Mouse (Mus musculus) heart, postnatal 0 days (tissue): ENCODE measurements at regions not wholly inside any gene's neighbourhood (a gene's known extent, or its start where the extent isn't known, plus 50 kb on each side); places are given as distances from the start of the nearest gene placed in this dataset.

Source experiments
- ATAC-seq: fragments of 200-750 bp; cut with Nextera tagmentation; 2 replicates; pipeline ENCODE4 v1.8.0; 2017; ENCODE audit warnings: low read depth, moderate number of reproducible peaks, moderate library complexity; ENCODE audit not compliant: insufficient read depth
- DNase-seq: peaks from one replicate; pipeline ENCODE4 v3.0.0-alpha.2; 2016; ENCODE audit warnings: low spot score
- H3K27ac ChIP-seq: fragments of 300-500 bp; sonication (generic); 2 replicates; pipeline ENCODE4 v1.5.1; 2014; ENCODE audit warnings: low read depth, mild to moderate bottlenecking
- H3K27me3 ChIP-seq: fragments of 300-500 bp; sonication (generic); 2 replicates; pipeline ENCODE4 v1.6.1; 2014; ENCODE audit warnings: low read length, mixed read lengths; ENCODE audit not compliant: control insufficient read depth, insufficient read depth
- H3K36me3 ChIP-seq: fragments of 300-500 bp; sonication (generic); replicated peaks from 2 replicates; pipeline ENCODE4 v1.6.1; 2014; ENCODE audit warnings: low read length, mixed read lengths; ENCODE audit not compliant: control insufficient read depth, insufficient read depth
- H3K4me1 ChIP-seq: fragments of 300-500 bp; sonication (generic); 2 replicates; pipeline ENCODE4 v1.6.1; 2014; ENCODE audit warnings: antibody characterized with exemption; ENCODE audit not compliant: control insufficient read depth, insufficient read depth
- H3K4me2 ChIP-seq: fragments of 300-500 bp; sonication (generic); 2 replicates; pipeline ENCODE4 v1.6.1; 2014; ENCODE audit warnings: low read depth, mild to moderate bottlenecking, low read length, moderate library complexity
- H3K4me3 ChIP-seq: fragments of 300-500 bp; sonication (generic); 2 replicates; pipeline ENCODE4 v1.5.1; 2014; ENCODE audit warnings: low read depth, low read length
- H3K9ac ChIP-seq: fragments of 300-500 bp; sonication (generic); replicated peaks from 2 replicates; pipeline ENCODE4 v1.6.1; 2014; ENCODE audit warnings: low read depth, low read length, mixed read lengths
- H3K9me3 ChIP-seq: fragments of 300-500 bp; sonication (generic); replicated peaks from 2 replicates; pipeline ENCODE4 v1.6.1; 2016; ENCODE audit warnings: low read length; ENCODE audit not compliant: control insufficient read depth
- CTCF ChIP-seq: IDR thresholded peaks from 2 replicates; pipeline ENCODE4 v1.5.1; 2016; ENCODE audit warnings: antibody characterized with exemption, control low read depth, low read depth
- EP300 ChIP-seq: IDR thresholded peaks from 2 replicates; pipeline ENCODE4 v1.6.1; 2016; ENCODE audit warnings: antibody characterized with exemption, low read depth
- WGBS: fragments of 180-500 bp; shearing (Covaris S2); extraction: QIAGEN DNeasy Blood & Tissue Kit; methylation state at CpG from one replicate; pipeline ENCODE4 v1.1.7; 2014; 5-methylcytosine and 5-hydroxymethylcytosine counted together

GRCm38 (mm10) chr12:79888812-79889211, 224.0 kb downstream of the Zfp36l1 start:
- no peaks in the 10 kb centered on the region for H3K36me3 ChIP-seq
- DNase-seq, result no peak
- peaks cover 17% of the 10 kb centered on the region for H3K4me1 ChIP-seq
- no peaks in the 10 kb centered on the region for H3K9me3 ChIP-seq
- no peak for ATAC-seq
- no peak overlapping the region for H3K4me3 ChIP-seq
- H3K27ac ChIP-seq, result no peak overlapping the region
- H3K4me2 ChIP-seq, result no peak overlapping the region
- H3K9ac ChIP-seq, result no peak overlapping the region
- H3K27me3 ChIP-seq, result no peaks in the 10 kb centered on the region
- 90% methylated on average over 4 of the region's 4 CpGs for WGBS
- no peak for TF ChIP-seq CTCF
- no peak for TF ChIP-seq EP300

- Histone ChIP-seq H3K4me1 (peaks cover 17% of the 10 kb centered on the region), H3K27me3 (no peaks in the 10 kb centered on the region), H3K4me3 (no peak overlapping the region), H3K27ac (peak overlapping the region; percentile 59; the same call in 1 of the 2 replicates), H3K4me2 (no peak overlapping the region), H3K9me3 (no peaks in the 10 kb centered on the region), H3K9ac (no peak overlapping the region), H3K36me3 (no peaks in the 10 kb centered on the region)
- TF ChIP-seq EP300, result no peak
- no peak for TF ChIP-seq CTCF
- DNase-seq, result no peak
- 69% methylated on average over 4 of the region's 4 CpGs for WGBS
- no peak for ATAC-seq
Measured at GRCm38 (mm10) chr12:79888086-79888485, 224.7 kb downstream of the Zfp36l1 start.

GRCm38 (mm10) chr12:79887225-79887886, 225.5 kb downstream of the Zfp36l1 start:
- Histone ChIP-seq H3K4me3 (no peak overlapping the region), H3K36me3 (no peaks in the 10 kb centered on the region), H3K4me1 (peaks cover 17% of the 10 kb centered on the region), H3K27me3 (no peaks in the 10 kb centered on the region), H3K9ac (no peak overlapping the region), H3K4me2 (peak overlapping the region; percentile 22; the same call in 1 of the 2 replicates), H3K27ac (peak overlapping the region; percentile 59; the same call in 1 of the 2 replicates), H3K9me3 (no peaks in the 10 kb centered on the region)
- peak; percentile 70 for ATAC-seq
- peak; percentile 73 for DNase-seq
- TF ChIP-seq CTCF (no peak), EP300 (no peak)
- WGBS, result 48% methylated on average over 12 of the region's 12 CpGs

GRCm38 (mm10) chr12:79886494-79886893, 226.3 kb downstream of the Zfp36l1 start:
- WGBS, result 72% methylated on average over 3 of the region's 3 CpGs
- Histone ChIP-seq H3K9me3 (no peaks in the 10 kb centered on the region), H3K27ac (0 out of 2 replicates have a peak overlapping the region, but pooled peaks have one; percentile 59), H3K9ac (no peak overlapping the region), H3K36me3 (no peaks in the 10 kb centered on the region), H3K27me3 (no peaks in the 10 kb centered on the region), H3K4me2 (no peak overlapping the region), H3K4me1 (peaks cover 13% of the 10 kb centered on the region), H3K4me3 (no peak overlapping the region)
- DNase-seq (no peak), ATAC-seq (no peak)
- TF ChIP-seq EP300 (no peak), CTCF (no peak)

- Histone ChIP-seq H3K36me3 (no peaks in the 10 kb centered on the region), H3K27ac (no peak overlapping the region), H3K4me2 (no peak overlapping the region), H3K4me3 (no peak overlapping the region), H3K4me1 (peaks cover 25% of the 10 kb centered on the region), H3K9me3 (no peaks in the 10 kb centered on the region), H3K27me3 (no peaks in the 10 kb centered on the region), H3K9ac (no peak overlapping the region)
- DNase-seq (no peak), ATAC-seq (no peak)
- no peak for TF ChIP-seq EP300
- no peak for TF ChIP-seq CTCF
- WGBS, result 87% methylated on average over 2 of the region's 2 CpGs
Measured at GRCm38 (mm10) chr12:79885286-79885685, 227.5 kb downstream of the Zfp36l1 start.

- Histone ChIP-seq H3K9me3 (no peaks in the 10 kb centered on the region), H3K9ac (no peak overlapping the region), H3K27ac (no peak overlapping the region), H3K4me1 (peaks cover 40% of the 10 kb centered on the region), H3K4me2 (no peak overlapping the region), H3K27me3 (no peaks in the 10 kb centered on the region), H3K4me3 (no peak overlapping the region), H3K36me3 (no peaks in the 10 kb centered on the region)
- no peak for TF ChIP-seq EP300
- TF ChIP-seq CTCF, result no peak
- DNase-seq, result no peak
- WGBS, result 88% methylated on average over 4 of the region's 4 CpGs
- no peak for ATAC-seq
Measured at GRCm38 (mm10) chr12:79883651-79884050, 229.2 kb downstream of the Zfp36l1 start.
